Mouse (Mus musculus) urinary bladder, postnatal 0 days (tissue): Measurements from ENCODE around the gene P2ry2. TPM values are rescaled to one million over a fixed set of nuclear protein-coding genes. Genes with fewer than 3 reads are reported as not detected.

ENCODE experiments used
- polyA plus RNA-seq: library from polyadenylated mRNA; unstranded; fragments of >200 nt; fragmentation: Nextera tagmentation; extraction: Ambion mirVana; gene quantifications from 2 replicates; pipeline ENCODE4 v1.2.1, GENCODE M21; 2015

Gene P2ry2
- polyA plus RNA-seq, result 24.6 and 27.7 TPM in 2 replicates

GRCm38 (mm10) chr7:101012541-101012940, at the start of gene P2ry2:
Gene P2ry2, minus strand, starts transcription at chr7:101012866.

GRCm38 (mm10) chr7:100974135-100974903, 38.3 kb downstream of the P2ry2 start, which contains the start of gene P2ry6:
Gene P2ry6, minus strand, starts transcription at chr7:100974649.

Other genes starting within 250 kb of the P2ry2 start
- 0.78 and 2.6 TPM in 2 replicates for gene Relt, start 149.4 kb downstream of the P2ry2 start, polyA plus RNA-seq
- gene Arhgef17, start 80.8 kb downstream of the P2ry2 start, polyA plus RNA-seq, result 5.7 and 7.0 TPM in 2 replicates
- 9.8 and 16.9 TPM in 2 replicates for gene P2ry6, start 38.2 kb downstream of the P2ry2 start, polyA plus RNA-seq
- gene Fchsd2, start 80.0 kb upstream of the P2ry2 start, polyA plus RNA-seq, result 6.4 and 6.5 TPM in 2 replicates